Mouse (Mus musculus): ENCODE measurements around the gene Gm815. TPM values are rescaled to one million over a fixed set of nuclear protein-coding genes. Genes with fewer than 3 reads are reported as not detected.

The Gm815 gene
- total RNA-seq, 2 experiments from 2014 or later = not detected

DNA sequence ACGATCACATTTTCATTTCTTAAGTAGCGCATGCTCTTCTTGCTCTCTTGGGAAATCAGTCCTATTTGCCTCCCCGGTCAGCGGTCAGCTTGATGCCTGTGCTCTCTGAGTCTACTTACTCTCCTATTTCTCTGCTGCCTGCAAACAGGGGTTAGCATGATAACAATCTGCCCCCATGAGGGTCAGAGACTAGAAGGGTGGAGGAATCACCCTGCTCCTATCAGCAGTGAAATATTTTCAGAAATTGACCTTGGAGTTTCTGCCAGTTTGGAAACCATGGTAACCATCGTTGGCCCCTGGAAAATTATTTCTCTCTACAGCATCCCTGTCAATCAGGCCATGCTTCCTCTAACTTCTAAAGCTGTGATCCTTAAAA, 26.5 kb upstream of the Gm815 start:
- intact Hi-C loops (cut with DNase I) = no loop called here
- Histone ChIP-seq H3K4me3 (no peak overlapping the region; the same call in 1 of the 2 replicates), H3K27ac (no peak overlapping the region)
- no peak for TF ChIP-seq CTCF (IDR thresholded peaks at IDR 0.05)
- DNase-seq = no peak

DNA sequence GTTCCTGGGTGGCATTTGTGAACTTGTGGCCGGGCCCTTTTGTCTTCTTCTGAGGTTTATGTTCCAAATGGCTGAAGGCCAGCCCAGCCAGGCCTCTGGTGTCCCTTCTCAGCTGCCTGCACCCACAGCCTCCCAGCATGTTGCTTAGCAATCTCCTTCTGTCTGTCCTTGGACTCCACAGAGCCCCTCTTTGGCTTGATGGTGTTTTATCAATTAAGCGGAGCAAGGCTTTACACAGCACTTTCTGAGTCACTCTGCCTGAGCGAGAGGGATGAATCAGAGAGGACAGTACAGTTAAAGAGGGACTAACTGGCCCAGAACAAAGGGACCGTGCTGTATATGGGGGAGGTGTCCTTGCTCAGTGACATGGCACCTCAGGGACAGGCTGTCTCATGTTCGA, 22.0 kb upstream of the Gm815 start:
- DNase-seq = no peak
- Histone ChIP-seq H3K4me3 (no peak overlapping the region), H3K27ac (no peak overlapping the region)
- intact Hi-C loops (cut with DNase I) = no loop called here
- TF ChIP-seq CTCF (IDR thresholded peaks at IDR 0.05) = no peak

DNA sequence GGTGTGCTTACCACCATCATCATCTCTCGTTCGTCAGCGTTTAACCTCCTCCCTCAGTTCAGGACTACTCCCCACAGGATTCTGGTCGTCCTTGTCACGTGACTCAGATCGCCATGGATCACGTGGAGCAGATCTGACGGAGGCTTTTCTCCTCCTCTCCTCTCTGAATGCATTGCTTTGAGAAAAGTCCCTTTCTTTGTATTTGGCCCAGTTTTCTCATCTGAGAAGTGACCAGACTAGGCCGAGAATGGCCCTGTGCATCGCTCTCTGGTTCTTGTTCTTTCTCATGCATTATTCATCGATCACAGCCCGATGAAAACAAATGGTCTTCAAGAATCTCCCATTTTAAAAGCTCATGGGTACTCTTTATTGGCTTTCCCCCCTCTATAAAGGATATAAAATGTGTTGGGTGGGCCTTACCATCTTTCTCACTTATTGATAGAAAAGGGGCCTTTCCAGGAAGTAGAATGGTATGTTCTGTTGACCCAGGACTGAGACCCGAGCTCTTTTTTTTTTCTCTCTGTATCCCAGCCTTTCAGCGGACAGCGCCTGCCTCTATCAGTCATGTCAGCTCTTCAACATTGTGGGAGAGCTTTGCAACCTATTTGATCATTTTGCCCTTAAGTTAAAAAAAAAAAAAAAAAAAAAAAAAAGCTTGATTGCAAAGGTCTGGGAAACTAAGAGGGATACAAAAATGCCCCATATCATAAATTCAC, 20.5 kb upstream of the Gm815 start:
- TF ChIP-seq CTCF (IDR thresholded peaks at IDR 0.05) = no peak
- intact Hi-C loops (cut with DNase I) = no loop called here

DNA sequence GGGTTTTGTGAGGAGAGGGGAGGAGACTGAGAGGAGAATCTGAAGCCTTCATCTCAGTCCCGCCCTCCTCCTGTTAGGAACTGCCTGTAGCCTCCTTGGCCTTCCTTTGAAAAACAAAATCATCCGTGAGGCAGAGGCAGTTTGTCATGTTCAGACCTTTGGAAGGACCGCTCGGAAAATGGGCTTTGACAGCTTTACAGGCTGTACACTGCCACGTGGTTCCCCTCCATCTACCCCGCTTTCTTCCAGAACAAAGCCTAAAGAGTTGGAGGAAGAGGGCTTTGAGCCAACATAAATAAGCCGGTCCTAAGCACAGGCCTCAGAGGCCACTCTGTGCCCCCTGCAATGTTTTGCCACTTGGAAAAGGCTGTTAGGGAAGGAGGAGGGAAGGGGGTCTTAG, 19.9 kb upstream of the Gm815 start:
- H3K27ac ChIP-seq = no peak overlapping the region

More for the DNA sequence above, 20.5 kb upstream of the Gm815 start:
- no peak overlapping the region for H3K4me3 ChIP-seq
- DNase-seq = no peak
- no peak overlapping the region for H3K27ac ChIP-seq

DNA sequence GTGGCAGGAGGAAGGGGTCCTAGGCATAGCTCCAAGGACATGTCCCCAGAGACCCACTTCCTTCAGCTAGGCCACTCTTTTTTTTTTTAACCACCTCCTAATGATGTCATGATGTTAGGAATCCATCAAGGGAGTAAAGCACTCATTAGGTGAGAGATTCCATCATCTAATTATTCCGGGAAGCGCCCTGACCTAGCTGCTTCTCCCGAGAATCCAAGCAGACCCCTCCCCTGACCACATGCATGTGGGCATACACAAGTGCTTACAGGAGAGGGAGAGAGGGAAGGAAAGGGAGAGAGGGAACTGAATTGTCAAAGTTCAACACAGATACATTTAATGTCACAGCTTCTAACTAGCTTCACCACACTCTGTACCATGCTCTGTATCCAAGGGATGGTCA, 16.1 kb upstream of the Gm815 start:
- no peak overlapping the region for H3K27ac ChIP-seq
- TF ChIP-seq CTCF (IDR thresholded peaks at IDR 0.05) = no peak
- no peak overlapping the region for H3K4me3 ChIP-seq
- DNase-seq = no peak
- intact Hi-C loops (cut with DNase I) = no loop called here

More for the DNA sequence above, 19.9 kb upstream of the Gm815 start:
- intact Hi-C loops (cut with DNase I) = no loop called here
- no peak for TF ChIP-seq CTCF (IDR thresholded peaks at IDR 0.05)
- H3K4me3 ChIP-seq = no peak overlapping the region
- no peak for DNase-seq

DNA sequence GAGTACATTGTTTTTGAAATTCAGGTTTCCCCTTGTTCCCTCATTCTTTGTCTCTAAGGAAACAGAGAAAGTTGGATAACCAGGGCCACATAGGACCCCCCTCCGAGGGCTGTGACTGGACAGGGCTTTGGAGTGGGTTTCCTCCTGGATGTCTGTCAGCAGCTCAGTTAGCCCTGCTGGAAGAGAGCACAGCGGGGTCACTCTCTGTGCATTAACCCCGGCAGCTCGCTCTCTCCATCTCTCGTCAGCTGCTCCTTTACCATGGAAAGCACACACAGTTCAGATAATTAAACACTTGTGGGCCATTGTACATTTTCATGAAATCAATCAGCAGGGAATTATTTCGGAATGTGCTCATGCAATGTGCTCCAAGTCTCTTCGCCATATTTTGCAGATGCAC, 15.4 kb upstream of the Gm815 start:
- DNase-seq = no peak
- no peak for TF ChIP-seq CTCF (IDR thresholded peaks at IDR 0.05)
- intact Hi-C loops (cut with DNase I) = no loop called here
- H3K27ac ChIP-seq = no peak overlapping the region
- H3K4me3 ChIP-seq = no peak overlapping the region

DNA sequence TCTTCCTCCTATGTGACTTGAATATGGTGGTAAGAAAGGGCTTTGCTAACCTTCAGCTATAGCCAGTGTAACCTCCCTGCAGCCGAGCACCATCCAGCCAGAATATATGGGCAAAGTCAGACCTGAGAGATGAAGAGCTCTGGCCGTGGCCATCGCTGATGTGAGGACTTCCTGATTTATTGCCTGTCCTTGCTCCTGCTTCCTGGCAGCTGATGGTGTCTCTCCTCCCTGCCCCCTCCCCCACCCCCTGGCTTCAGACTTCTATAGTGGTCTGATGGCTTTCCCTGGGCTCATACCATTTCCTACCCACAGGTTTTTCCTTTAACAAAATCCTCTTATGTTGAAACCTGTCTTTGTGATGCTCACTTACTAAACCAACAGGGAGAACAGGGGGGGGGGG, 14.6 kb upstream of the Gm815 start:
- no peak overlapping the region for H3K27ac ChIP-seq
- no peak for TF ChIP-seq CTCF (IDR thresholded peaks at IDR 0.05)
- H3K4me3 ChIP-seq = no peak overlapping the region
- no peak for DNase-seq
- intact Hi-C loops (cut with DNase I) = no loop called here

DNA sequence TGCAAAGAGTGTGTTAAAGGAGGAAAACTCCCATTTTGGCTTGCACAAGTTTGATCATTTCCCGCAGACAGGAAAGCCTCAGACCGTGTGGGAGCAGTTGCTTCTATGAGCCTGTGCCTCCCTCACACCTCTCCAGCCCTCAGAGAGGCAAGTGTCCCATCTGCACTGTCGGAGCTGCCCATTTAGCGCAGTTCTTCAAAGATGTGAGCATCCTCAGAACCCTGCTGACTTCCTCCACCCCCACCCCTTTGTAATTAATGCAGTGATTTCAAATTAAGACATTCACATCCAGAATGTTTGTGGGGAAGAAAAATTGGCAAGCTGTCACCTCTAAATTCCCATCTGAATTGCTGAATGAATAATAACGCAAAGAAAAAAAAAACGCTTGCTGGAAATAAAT, 12.8 kb upstream of the Gm815 start:
- intact Hi-C loops (cut with DNase I) = no loop called here
- no peak overlapping the region for H3K27ac ChIP-seq
- H3K4me3 ChIP-seq = no peak overlapping the region
- no peak for TF ChIP-seq CTCF (IDR thresholded peaks at IDR 0.05)
- DNase-seq = no peak

DNA sequence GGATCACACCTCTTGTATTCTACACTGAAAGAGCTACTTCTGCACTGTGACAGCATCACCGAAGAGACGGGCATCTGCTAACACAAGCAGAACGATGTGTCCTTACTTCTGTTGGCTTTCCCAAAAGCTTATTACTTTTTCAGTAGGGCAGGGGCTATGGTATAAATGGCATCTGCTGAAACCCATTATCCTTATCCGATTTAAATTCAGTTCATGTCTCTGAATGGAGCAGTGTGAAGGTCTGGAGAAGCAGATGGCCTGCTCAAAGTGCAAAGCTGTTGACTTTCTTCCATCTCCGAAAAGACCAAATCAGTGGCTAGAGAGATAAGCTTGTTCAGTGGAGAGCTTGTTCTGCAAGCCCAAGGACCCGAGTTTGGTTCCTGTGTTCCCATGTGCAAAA, 10.1 kb upstream of the Gm815 start:
- Histone ChIP-seq H3K27ac (no peak overlapping the region), H3K4me3 (no peak overlapping the region)
- TF ChIP-seq CTCF (IDR thresholded peaks at IDR 0.05) = no peak
- no peak for DNase-seq
- intact Hi-C loops (cut with DNase I) = no loop called here

DNA sequence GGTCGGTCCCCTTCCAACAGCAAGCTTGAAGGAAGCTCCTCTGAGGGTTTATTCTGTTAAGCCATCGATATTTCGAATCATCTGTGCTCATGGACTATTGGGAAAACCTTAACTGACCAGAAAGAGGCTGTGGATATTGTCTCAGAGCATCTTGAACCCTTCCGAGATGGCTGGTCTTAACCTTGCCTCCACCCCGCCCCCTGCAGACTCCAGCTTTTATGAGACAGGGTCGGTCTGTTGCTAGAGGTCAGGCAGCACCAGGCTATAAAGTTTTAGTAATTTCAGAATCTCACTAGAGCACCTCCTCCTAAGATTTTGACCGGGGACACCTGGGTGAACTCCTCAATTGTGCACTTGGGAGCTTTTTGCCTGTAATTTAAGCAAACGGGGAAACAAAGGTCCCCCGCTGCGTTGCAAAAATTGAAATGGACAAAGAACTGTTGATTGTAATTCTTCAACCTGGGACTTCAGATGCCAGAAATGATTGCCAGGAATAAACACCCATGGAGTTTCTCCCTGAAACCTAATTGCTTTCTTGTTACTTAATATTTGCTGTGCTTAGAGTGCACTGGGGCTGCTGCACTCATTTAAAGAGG, 8.4 kb upstream of the Gm815 start:
- intact Hi-C loops (cut with DNase I) = no loop called here
- no peak for DNase-seq
- TF ChIP-seq CTCF (IDR thresholded peaks at IDR 0.05) = no peak
- no peak overlapping the region for H3K4me3 ChIP-seq
- no peak overlapping the region for H3K27ac ChIP-seq

DNA sequence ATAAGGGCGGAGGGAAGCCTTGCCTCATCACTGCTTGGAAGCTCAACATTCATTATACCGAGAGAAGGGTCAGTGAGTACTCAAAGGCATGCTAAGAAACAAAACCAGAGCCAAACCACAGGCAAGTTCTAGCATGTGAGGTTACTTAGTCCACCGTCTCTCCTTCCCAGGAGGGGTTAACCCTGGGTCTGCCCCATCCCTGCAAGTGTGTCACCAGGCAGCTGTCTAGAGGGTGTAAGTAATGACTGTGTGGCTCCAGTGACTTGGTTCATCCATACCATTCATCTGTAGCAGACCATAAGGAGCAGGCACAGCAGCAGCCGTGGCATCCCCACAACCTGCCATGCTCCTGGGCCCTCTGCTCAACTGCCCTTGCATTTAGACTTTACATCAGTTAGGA, 5.8 kb upstream of the Gm815 start:
- H3K27ac ChIP-seq = no peak overlapping the region
- DNase-seq = no peak
- H3K4me3 ChIP-seq = no peak overlapping the region
- TF ChIP-seq CTCF (IDR thresholded peaks at IDR 0.05) = no peak
- intact Hi-C loops (cut with DNase I) = no loop called here

DNA sequence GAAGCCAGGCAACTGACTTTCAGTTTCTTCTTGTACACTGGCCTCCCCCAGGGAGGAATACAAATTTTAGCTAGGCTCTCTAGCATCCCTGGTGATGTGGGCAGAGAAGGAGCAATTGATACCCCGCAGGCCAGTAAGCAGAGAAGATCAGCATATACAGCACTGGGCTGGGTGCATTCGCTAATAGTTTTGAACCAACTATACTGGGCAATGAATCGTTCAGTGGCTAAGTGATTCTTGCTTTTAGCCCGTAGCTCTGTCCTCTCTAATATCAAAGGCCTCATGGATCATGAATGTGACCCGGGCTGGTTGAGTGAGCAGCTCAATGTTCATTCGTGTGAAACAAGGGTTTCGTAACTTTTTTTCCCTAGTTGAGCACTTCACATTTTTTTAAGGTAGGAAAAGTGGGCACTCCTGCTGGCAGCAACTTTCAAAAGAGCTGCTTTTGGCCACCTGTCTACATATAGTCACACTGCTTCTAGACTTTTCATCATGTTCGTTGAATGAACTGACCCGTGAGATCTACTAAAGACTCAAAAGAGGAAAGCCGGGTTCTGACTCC, 3.7 kb upstream of the Gm815 start:
- intact Hi-C loops (cut with DNase I) = no loop called here
- no peak for DNase-seq
- no peak for TF ChIP-seq CTCF (IDR thresholded peaks at IDR 0.05)
- no peak overlapping the region for H3K4me3 ChIP-seq
- no peak overlapping the region for H3K27ac ChIP-seq

DNA sequence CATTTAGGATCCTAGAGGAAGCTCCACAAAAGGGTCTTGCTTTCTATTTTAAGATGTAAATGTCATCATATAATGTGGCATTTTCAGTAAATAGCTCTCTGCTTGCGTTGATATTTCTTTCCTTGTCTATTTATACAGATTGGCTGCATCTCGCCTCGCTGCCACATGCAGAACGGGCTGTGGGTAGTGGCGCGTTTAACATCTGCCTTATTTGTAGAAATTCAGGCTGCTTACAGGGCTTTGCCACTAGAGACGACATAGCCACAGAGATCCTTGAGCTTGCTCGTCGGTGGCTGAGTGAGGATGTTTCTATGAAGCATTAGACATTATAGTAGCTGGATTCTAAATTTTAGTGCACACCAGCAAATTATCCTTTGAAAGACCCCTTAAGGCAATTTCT, 2.5 kb downstream of the Gm815 start:
- DNase-seq = no peak
- intact Hi-C loops (cut with DNase I) = no loop called here
- Histone ChIP-seq H3K4me3 (no peak overlapping the region), H3K27ac (no peak overlapping the region)
- no peak for TF ChIP-seq CTCF (IDR thresholded peaks at IDR 0.05)

All from gastrocnemius, adult 2 months (tissue).